Mouse (Mus musculus): ENCODE data around the gene Gm340. TPM values are rescaled to one million over a fixed set of nuclear protein-coding genes. Genes with fewer than 3 reads are reported as not detected.

Gm340 gene
- polyA plus RNA-seq, 2 experiments, result 2.0 to 3.1 TPM

DNA sequence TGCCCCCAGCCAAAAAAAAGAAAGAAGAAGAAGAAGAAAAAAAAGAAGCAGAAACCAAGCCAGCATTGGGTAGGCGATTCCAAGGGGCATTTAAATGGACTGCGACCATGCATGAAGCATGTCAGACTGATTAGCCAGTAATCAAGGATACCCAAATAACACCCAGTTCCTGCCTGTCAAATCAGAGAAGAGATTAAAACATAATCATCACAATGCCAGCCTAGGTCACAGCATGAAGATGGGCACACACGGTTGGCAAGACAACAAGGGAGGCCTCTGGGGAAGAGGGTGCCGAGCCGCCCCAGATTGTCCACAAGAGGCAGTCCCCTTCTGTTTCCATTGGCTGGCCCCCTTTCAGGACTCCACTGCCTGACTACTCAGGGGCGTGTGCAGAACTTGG, 52.8 kb downstream of the Gm340 start:
- no peaks in the 10 kb centered on the region for H3K27me3 ChIP-seq (ENCODE audit: control insufficient read depth, insufficient read depth, low read length)
- 72% methylated on average over 6 of the region's 6 CpGs for WGBS
- ATAC-seq (ENCODE audit: low FRiP score, low read depth), result no peak
- H3K27ac ChIP-seq (replicated peaks; ENCODE audit: low read depth, low read length), result no peak overlapping the region
- H3K4me2 ChIP-seq (replicated peaks; ENCODE audit: low read depth, low read length, severe bottlenecking), result no peak overlapping the region
- H3K36me3 ChIP-seq (ENCODE audit: control insufficient read depth, insufficient read depth, low read length), result no peaks in the 10 kb centered on the region
- no peaks in the 10 kb centered on the region for H3K9me3 ChIP-seq (ENCODE audit: control insufficient read depth, low read length)
- DNase-seq (ENCODE audit: low spot score), result no peak
- H3K4me3 ChIP-seq (replicated peaks; ENCODE audit: low read length), result no peak overlapping the region
- TF ChIP-seq POLR2A (IDR thresholded peaks at IDR 0.05; ENCODE audit: borderline replicate concordance, extremely low read depth, insufficient read depth, insufficient read length), result no peak
- no peaks in the 10 kb centered on the region for H3K4me1 ChIP-seq (ENCODE audit: control insufficient read depth, insufficient read depth, low read length)
- H3K9ac ChIP-seq (ENCODE audit: low read depth, low read length, severe bottlenecking), result no peak overlapping the region

Small RNAs within 50 kb of the gene (microRNA-seq; reads per million reads assigned to microRNA genes)
- not detected for gene Mir8091

Other genes with a start within 250 kb of the Gm340 start
- gene Pik3ap1, start 197.3 kb upstream of the Gm340 start, polyA plus RNA-seq (2012; rRNA removed), result 1.8 and 2.2 TPM in 2 replicates
- 2.3 and 3.1 TPM in 2 replicates for gene Pik3ap1, start 197.3 kb upstream of the Gm340 start, polyA plus RNA-seq (2014; fragmentation: Nextera tagmentation; extraction: Ambion mirVana)
- 2.8 and 3.0 TPM in 2 replicates for gene Lcor, start 99.7 kb upstream of the Gm340 start, polyA plus RNA-seq (2012; rRNA removed)
- 9.5 and 10.1 TPM in 2 replicates for gene Lcor, start 99.7 kb upstream of the Gm340 start, polyA plus RNA-seq (2014; fragmentation: Nextera tagmentation; extraction: Ambion mirVana)
- gene Slit1, start 161.3 kb downstream of the Gm340 start, polyA plus RNA-seq (2012; rRNA removed), result 0.68 and 0.85 TPM in 2 replicates
- 0.14 and 0.50 TPM in 2 replicates for gene Slit1, start 161.3 kb downstream of the Gm340 start, polyA plus RNA-seq (2014; fragmentation: Nextera tagmentation; extraction: Ambion mirVana)
- 19.7 and 19.9 TPM in 2 replicates for gene Arhgap19, start 219.7 kb downstream of the Gm340 start, polyA plus RNA-seq (2012; rRNA removed)
- gene Arhgap19, start 219.7 kb downstream of the Gm340 start, polyA plus RNA-seq (2014; fragmentation: Nextera tagmentation; extraction: Ambion mirVana), result 18.8 and 19.1 TPM in 2 replicates
- 1.5 and 1.9 TPM in 2 replicates for gene Frat1, start 247.6 kb downstream of the Gm340 start, polyA plus RNA-seq (2012; rRNA removed)
- gene Frat1, start 247.6 kb downstream of the Gm340 start, polyA plus RNA-seq (2014; fragmentation: Nextera tagmentation; extraction: Ambion mirVana), result 4.6 and 4.9 TPM in 2 replicates

Data from limb, embryonic 14.5 days (tissue).